Mouse (Mus musculus) stomach, postnatal 0 days (tissue): Measurements from ENCODE around the gene Mmp15.

ENCODE experiments used
- CTCF ChIP-seq: IDR thresholded peaks from 2 replicates; pipeline ENCODE4 v1.5.1; 2016; ENCODE audit warnings: antibody characterized with exemption, low read depth, mild to moderate bottlenecking, moderate library complexity
- EP300 ChIP-seq: optimal IDR thresholded peaks from 2 replicates; pipeline ENCODE3; 2016; ENCODE audit warnings: antibody characterized with exemption

- TF ChIP-seq CTCF (no peak), EP300 (no peak)
Measured at GRCm38 (mm10) chr8:95387936-95388335, 35.9 kb downstream of the Mmp15 start.
